Mouse (Mus musculus) heart, adult 9 months (tissue): Measurements from ENCODE around the gene Sapcd2.
A peak's percentile ranks its signal among the peaks of the same experiment; 100 is the strongest.
"Not testable (repeated sequence)": the region's sequence is repeated elsewhere in the genome, so short reads cannot be mapped to it uniquely, and the experiment has no call there.

Experiments
- DNase-seq, 2 experiments: peaks; one replicate each; pipeline ENCODE4 v3.0.0; 2022; ENCODE audit warnings: low spot score in 2 of 2

Gene Sapcd2

GRCm38 (mm10) chr2:25372644-25373391 is 697 bp downstream of the Sapcd2 start:
- no peak for DNase-seq

- no peak for DNase-seq
Observed at GRCm38 (mm10) chr2:25373431-25373830, 1.3 kb downstream of the Sapcd2 start.

GRCm38 (mm10) chr2:25376589-25376988 is 4.5 kb downstream of the Sapcd2 start:
- peak in 1 of 2 experiments; percentile 63 for DNase-seq

GRCm38 (mm10) chr2:25384492-25384891 is 12.4 kb downstream of the Sapcd2 start:
- no peak for DNase-seq

GRCm38 (mm10) chr2:25391266-25391665 is 19.1 kb downstream of the Sapcd2 start:
- peak in 1 of 2 experiments; percentile 27 for DNase-seq

GRCm38 (mm10) chr2:25394281-25395221 is 22.4 kb downstream of the Sapcd2 start:
- peak; percentile 68 to 72 for DNase-seq

- DNase-seq: peak; percentile 42 to 48
Observed at GRCm38 (mm10) chr2:25395721-25396596, 23.8 kb downstream of the Sapcd2 start, which contains the start of gene Entpd2. Gene Entpd2, plus strand, starts transcription at chr2:25395874.

GRCm38 (mm10) chr2:25396597-25396983 is 24.5 kb downstream of the Sapcd2 start:
- DNase-seq: peak in 1 of 2 experiments; percentile 30

- no peak for DNase-seq
Observed at GRCm38 (mm10) chr2:25397010-25397409, 24.9 kb downstream of the Sapcd2 start.

GRCm38 (mm10) chr2:25398065-25398464 is 25.9 kb downstream of the Sapcd2 start:
- DNase-seq: no peak

- DNase-seq: no peak
Observed at GRCm38 (mm10) chr2:25399051-25399450, 26.9 kb downstream of the Sapcd2 start, which contains the start of gene Npdc1. Gene Npdc1, plus strand, starts transcription at chr2:25399351.

GRCm38 (mm10) chr2:25400291-25400690 is 28.2 kb downstream of the Sapcd2 start:
- DNase-seq: peak; percentile 76 to 77

GRCm38 (mm10) chr2:25400764-25401163 is 28.6 kb downstream of the Sapcd2 start:
- DNase-seq: peak; percentile 50 to 65

GRCm38 (mm10) chr2:25402377-25402971 is 30.4 kb downstream of the Sapcd2 start:
- peak; percentile 39 to 56 for DNase-seq

GRCm38 (mm10) chr2:25402972-25403601 is 31.0 kb downstream of the Sapcd2 start:
- DNase-seq: peak; percentile 73 to 77

GRCm38 (mm10) chr2:25403994-25404393 is 31.9 kb downstream of the Sapcd2 start:
- DNase-seq: no peak

GRCm38 (mm10) chr2:25408908-25409307 is 36.8 kb downstream of the Sapcd2 start:
- no peak for DNase-seq

- DNase-seq: not testable (repeated sequence)
Observed at GRCm38 (mm10) chr2:25413436-25413835, 41.3 kb downstream of the Sapcd2 start.

- peak in 1 of 2 experiments; percentile 31 for DNase-seq
Observed at GRCm38 (mm10) chr2:25417426-25417825, 45.3 kb downstream of the Sapcd2 start.

GRCm38 (mm10) chr2:25421896-25422295 is 49.8 kb downstream of the Sapcd2 start:
- no peak for DNase-seq
